In genomic region chr11:95069226-95069957, GRCm38 (mm10) we compare ENCODE assay signal across 23 mouse cellular contexts. TPM values are rescaled to one million over a fixed set of nuclear protein-coding genes. Genes with fewer than 3 reads are reported as not detected.
A peak's percentile ranks its signal among the peaks of the same experiment; 100 is the strongest.
DNase-seq lines count a peak whose midpoint lies in the region; ATAC-seq and TF ChIP-seq lines count a peak whose summit lies in the region.
"Had no signal": no experiment of that assay in that cellular context is flagged by ENCODE, and none has a peak within 500 bp of the region (broad histone marks: within the 10 kb centered on the region; RNA-seq: fewer than 3 reads in every experiment).

No protein-coding gene starts in this region.

- peaks cover 45% of the 10 kb centered on the region for H3K4me1 ChIP-seq in heart, embryonic 11.5 days (ENCODE audit: control insufficient read depth, insufficient read depth, low read length)
- H3K4me1 ChIP-seq in limb, embryonic 15.5 days = peaks cover 28% of the 10 kb centered on the region
- H3K4me1 ChIP-seq in limb, embryonic 10.5 days = no peaks in the 10 kb centered on the region; the same call in 1 of the 2 replicates
- no peaks in the 10 kb centered on the region for H3K4me1 ChIP-seq in thymus, adult 2 months (replicated peaks; ENCODE audit: control insufficient read depth, insufficient read depth, low read length)
- H3K4me1 ChIP-seq: forebrain, embryonic 15.5 days had no signal

- no peak overlapping the region for H3K27ac ChIP-seq in heart, embryonic 11.5 days (ENCODE audit: low read depth, low read length)
- H3K27ac ChIP-seq in limb, embryonic 15.5 days = 0 out of 2 replicates have a peak overlapping the region, but pooled peaks have one; percentile 52
- no peak overlapping the region for H3K27ac ChIP-seq in limb, embryonic 10.5 days
- H3K27ac ChIP-seq in thymus, adult 2 months (ENCODE audit: control insufficient read depth, insufficient read depth, low read length) = no peak overlapping the region
- H3K27ac ChIP-seq: forebrain, embryonic 15.5 days; hindbrain, embryonic 15.5 days; liver, embryonic 14.5 days; neural tube, embryonic 13.5 days had no signal

- H3K9ac ChIP-seq in heart, embryonic 11.5 days (ENCODE audit: low read depth, low read length) = peak overlapping the region; percentile 49; the same call in 1 of the 2 replicates
- no peak overlapping the region for H3K9ac ChIP-seq in limb, embryonic 15.5 days
- H3K9ac ChIP-seq: forebrain, embryonic 15.5 days; hindbrain, embryonic 15.5 days; liver, embryonic 14.5 days; neural tube, embryonic 13.5 days had no signal

- no peaks in the 10 kb centered on the region for H3K36me3 ChIP-seq in heart, embryonic 11.5 days (ENCODE audit: control insufficient read depth, insufficient read depth, low read length)
- no peaks in the 10 kb centered on the region for H3K36me3 ChIP-seq in limb, embryonic 15.5 days
- H3K36me3 ChIP-seq in limb, embryonic 10.5 days = no peaks in the 10 kb centered on the region
- no peaks in the 10 kb centered on the region for H3K36me3 ChIP-seq in thymus, adult 2 months (ENCODE audit: control insufficient read depth, insufficient read depth, low read length)
- H3K36me3 ChIP-seq: forebrain, embryonic 15.5 days; limb, embryonic 13.5 days had no signal

- peaks cover 3% of the 10 kb centered on the region; the same call in 1 of the 2 replicates for H3K27me3 ChIP-seq in heart, embryonic 11.5 days (ENCODE audit: control insufficient read depth, insufficient read depth, low read length)
- peaks cover 14% of the 10 kb centered on the region for H3K27me3 ChIP-seq in limb, embryonic 15.5 days
- H3K27me3 ChIP-seq in limb, embryonic 10.5 days (ENCODE audit: low read depth, poor library complexity, severe bottlenecking) = peaks cover 28% of the 10 kb centered on the region
- no peaks in the 10 kb centered on the region for H3K27me3 ChIP-seq in thymus, adult 2 months (ENCODE audit: control insufficient read depth, insufficient read depth, low read length)
- H3K27me3 ChIP-seq: forebrain, embryonic 15.5 days; hindbrain, embryonic 15.5 days had no signal

- no peak overlapping the region for H3K4me2 ChIP-seq in heart, embryonic 11.5 days
- no peak overlapping the region for H3K4me2 ChIP-seq in limb, embryonic 15.5 days
- H3K4me2 ChIP-seq: forebrain, embryonic 15.5 days; hindbrain, embryonic 15.5 days; limb, embryonic 13.5 days; neural tube, embryonic 13.5 days had no signal

- no peak for TF ChIP-seq CTCF in thymus, adult 2 months (IDR thresholded peaks at IDR 0.05; ENCODE audit: borderline replicate concordance, control insufficient read depth, extremely low read depth, insufficient read depth, low read length, poor library complexity)

- no peak for TF ChIP-seq POLR2A in thymus, adult 2 months (IDR thresholded peaks at IDR 0.05; ENCODE audit: control insufficient read depth, extremely low read depth, insufficient read depth, low read length, poor library complexity)

- no peaks in the 10 kb centered on the region for H3K9me3 ChIP-seq in heart, embryonic 11.5 days (replicated peaks; ENCODE audit: control insufficient read depth, low read length)
- H3K9me3 ChIP-seq in limb, embryonic 15.5 days = no peaks in the 10 kb centered on the region
- no peaks in the 10 kb centered on the region for H3K9me3 ChIP-seq in limb, embryonic 10.5 days (replicated peaks)
- H3K9me3 ChIP-seq: forebrain, embryonic 15.5 days; hindbrain, embryonic 15.5 days; limb, embryonic 13.5 days; neural tube, embryonic 13.5 days had no signal

- no peak overlapping the region for H3K4me3 ChIP-seq in heart, embryonic 11.5 days (ENCODE audit: low read depth, low read length)
- H3K4me3 ChIP-seq in limb, embryonic 15.5 days = no peak overlapping the region
- no peak overlapping the region for H3K4me3 ChIP-seq in limb, embryonic 10.5 days
- H3K4me3 ChIP-seq in thymus, adult 2 months (ENCODE audit: control insufficient read depth, insufficient read depth, low read length) = no peak overlapping the region
- H3K4me3 ChIP-seq: erythroblast, embryonic 14.5 days; forebrain, embryonic 15.5 days; hindbrain, embryonic 15.5 days; limb, embryonic 13.5 days; neural tube, embryonic 13.5 days had no signal

- DNase-seq in heart, adult 9 months (ENCODE audit: low spot score in 2 of 2) = no peak
- no peak for DNase-seq in limb, embryonic 10.5 days (ENCODE audit: low spot score)
- DNase-seq in testis, postnatal 10 days (ENCODE audit: low spot score) = peak; percentile 43
- DNase-seq in testis, postnatal 14 days (ENCODE audit: low spot score) = no peak
- DNase-seq in left cerebral cortex, adult 11 months (ENCODE audit: low spot score) = no peak
- no peak for DNase-seq in thymus, adult 2 months
- DNase-seq: adrenal gland, postnatal 36 days; B cell, adult 2 months; cerebellum, adult 18-20 months; embryo, embryonic 11 days; gastrocnemius, postnatal 14 days; heart, postnatal 36 days; kidney, adult 11 months; midbrain, embryonic 14.5 days; thymus, postnatal 14 days had no signal

- WGBS in heart, embryonic 11.5 days (ENCODE audit: insufficient replicate concordance) = 71% methylated on average over 10 of the region's 10 CpGs
- 72% methylated on average over 10 of the region's 10 CpGs for WGBS in limb, embryonic 15.5 days
- 84% methylated on average over 10 of the region's 10 CpGs for WGBS in limb, embryonic 10.5 days
- 95% methylated on average over 10 of the region's 10 CpGs for WGBS in thymus, adult 2 months

- no peak for ATAC-seq in heart, embryonic 11.5 days (replicated peaks; ENCODE audit: insufficient number of reproducible peaks, low FRiP score, low TSS enrichment)
- no peak for ATAC-seq in limb, embryonic 15.5 days (ENCODE audit: insufficient number of reproducible peaks, low FRiP score, low TSS enrichment, low read depth)
- ATAC-seq: forebrain, embryonic 15.5 days had no signal

RNA-seq across cellular contexts. Expression of gene Itga3, which starts 7.2 kb away (rescaled TPM):
- polyA plus RNA-seq in heart, embryonic 11.5 days (2014; fragmentation: Nextera tagmentation; extraction: Ambion mirVana) = 8.5 and 9.7 TPM in 2 replicates
- polyA plus RNA-seq in limb, embryonic 15.5 days (2015; fragmentation: Nextera tagmentation; extraction: Ambion mirVana) = 8.9 and 9.5 TPM in 2 replicates
- polyA plus RNA-seq in limb, embryonic 10.5 days (2016; fragmentation: Nextera tagmentation; extraction: Ambion mirVana) = 10.2 and 11.1 TPM in 2 replicates
- polyA plus RNA-seq in thymus, adult 2 months (2012; rRNA removed) = 17.0 and 17.1 TPM in 2 replicates

RNA-seq across cellular contexts. Expression of gene Pdk2, which starts 28.2 kb away (rescaled TPM):
- 45.6 and 53.0 TPM in 2 replicates for polyA plus RNA-seq in heart, embryonic 11.5 days (2014; fragmentation: Nextera tagmentation; extraction: Ambion mirVana)
- 33.4 and 42.9 TPM in 2 replicates for polyA plus RNA-seq in limb, embryonic 15.5 days (2015; fragmentation: Nextera tagmentation; extraction: Ambion mirVana)
- 9.8 and 21.2 TPM in 2 replicates for polyA plus RNA-seq in limb, embryonic 10.5 days (2016; fragmentation: Nextera tagmentation; extraction: Ambion mirVana)
- polyA plus RNA-seq in thymus, adult 2 months (2012; rRNA removed) = 47.7 and 55.0 TPM in 2 replicates

RNA-seq across cellular contexts. Expression of gene Dlx3, which starts 50.5 kb away (rescaled TPM):
- 0.30 and 0.40 TPM in 2 replicates for polyA plus RNA-seq in heart, embryonic 11.5 days (2014; fragmentation: Nextera tagmentation; extraction: Ambion mirVana)
- polyA plus RNA-seq in limb, embryonic 15.5 days (2015; fragmentation: Nextera tagmentation; extraction: Ambion mirVana) = 17.7 and 20.9 TPM in 2 replicates
- polyA plus RNA-seq in limb, embryonic 10.5 days (2016; fragmentation: Nextera tagmentation; extraction: Ambion mirVana) = 6.9 and 9.5 TPM in 2 replicates
- polyA plus RNA-seq in thymus, adult 2 months (2012; rRNA removed) = 0.91 and 1.0 TPM in 2 replicates
- polyA plus RNA-seq: erythroblast, embryonic 14.5 days; forebrain, embryonic 15.5 days had no signal

RNA-seq across cellular contexts. Expression of gene Samd14, which starts 59.7 kb away (rescaled TPM):
- polyA plus RNA-seq in heart, embryonic 11.5 days (2014; fragmentation: Nextera tagmentation; extraction: Ambion mirVana) = 16.0 and 16.3 TPM in 2 replicates
- 21.4 and 25.1 TPM in 2 replicates for polyA plus RNA-seq in limb, embryonic 15.5 days (2015; fragmentation: Nextera tagmentation; extraction: Ambion mirVana)
- polyA plus RNA-seq in limb, embryonic 10.5 days (2016; fragmentation: Nextera tagmentation; extraction: Ambion mirVana) = 29.7 and 39.2 TPM in 2 replicates
- 9.3 and 10.1 TPM in 2 replicates for polyA plus RNA-seq in thymus, adult 2 months (2012; rRNA removed)
